Mouse (Mus musculus) brain, adult 2 months (tissue): ENCODE results near the gene Gm9611.
"Not testable (repeated sequence)": the region's sequence is repeated elsewhere in the genome, so short reads cannot be mapped to it uniquely, and the experiment has no call there.

Experiments
- DNase-seq: peaks from one replicate; pipeline ENCODE4 v3.0.0; 2011; ENCODE audit warnings: low read depth, low spot score

Gene Gm9611

DNA sequence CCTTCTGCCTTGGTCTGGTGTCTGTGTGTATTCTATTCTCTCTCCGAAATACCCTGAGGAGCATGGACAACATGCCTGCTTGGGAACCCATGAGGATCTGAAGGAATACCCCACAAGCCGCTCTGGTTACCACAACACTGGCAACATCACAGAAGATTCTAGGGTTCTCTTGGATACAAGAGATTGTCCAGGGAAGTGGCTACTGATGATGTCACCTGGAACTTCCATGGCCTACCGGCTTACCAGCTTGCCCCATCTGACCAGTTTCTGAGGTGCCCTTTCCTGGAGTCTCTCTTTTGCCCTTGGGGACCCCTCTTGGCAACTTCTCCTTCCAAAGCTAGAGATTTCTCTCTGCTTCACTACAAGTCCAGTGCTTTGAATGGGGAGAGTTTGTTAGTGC is at the start of gene Gm9611:
Gene Gm9611 (minus strand): TSS at position 101 of the 400 bp plus-strand sequence.
- not testable (repeated sequence) for DNase-seq

DNA sequence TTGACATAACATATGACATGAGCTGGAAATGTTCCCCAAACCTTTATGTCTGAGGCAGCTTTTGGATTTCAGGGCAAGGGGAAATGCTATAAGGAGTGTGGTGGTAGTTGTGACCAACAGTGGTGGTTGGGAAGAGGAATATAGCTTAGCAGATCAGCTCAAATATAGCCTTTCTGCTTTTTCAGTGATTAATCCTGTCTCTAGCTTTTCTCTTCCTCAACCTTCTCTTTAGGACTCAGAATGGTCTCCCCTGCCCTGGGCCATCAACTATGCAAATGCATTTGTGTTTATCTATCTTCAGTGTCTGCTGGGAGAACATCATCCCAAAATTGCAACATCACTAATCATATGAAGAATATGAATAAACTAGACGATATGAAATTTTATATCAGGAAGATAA is 12.8 kb upstream of the Gm9611 start, which contains the start of gene Gm7995:
Gene Gm7995 (plus strand): TSS at position 301 of the 400 bp plus-strand sequence.
- DNase-seq = not testable (repeated sequence)

DNA sequence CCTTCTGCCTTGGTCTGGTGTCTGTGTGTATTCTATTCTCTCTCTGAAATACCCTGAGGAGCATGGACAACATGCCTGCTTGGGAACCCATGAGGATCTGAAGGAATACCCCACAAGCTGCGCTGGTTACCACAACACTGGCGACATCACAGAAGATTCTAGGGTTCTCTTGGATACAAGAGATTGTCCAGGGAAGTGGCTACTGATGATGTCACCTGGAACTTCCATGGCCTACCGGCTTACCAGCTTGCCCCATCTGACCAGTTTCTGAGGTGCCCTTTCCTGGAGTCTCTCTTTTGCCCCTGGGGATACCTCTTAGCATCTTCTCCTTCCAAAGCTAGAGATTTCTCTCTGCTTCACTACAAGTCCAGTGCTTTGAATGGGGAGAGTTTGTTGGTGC is 37.2 kb downstream of the Gm9611 start, which contains the start of gene Gm17026:
Gene Gm17026 (minus strand): TSS at position 101 of the 400 bp plus-strand sequence.
- DNase-seq = not testable (repeated sequence)
